ENCODE assay signal across 8 mouse cellular contexts in genomic region chr3:58414234-58414938, GRCm38 (mm10). TPM values are rescaled to one million over a fixed set of nuclear protein-coding genes. Genes with fewer than 3 reads are reported as not detected.
DNase-seq lines count a peak whose midpoint lies in the region; ATAC-seq and TF ChIP-seq lines count a peak whose summit lies in the region.

TSS of gene Tsc22d2 (plus strand) at chr3:58414715.

- peaks cover 6% of the 10 kb centered on the region for H3K36me3 ChIP-seq in ES-E14 (ENCODE audit: control insufficient read depth, insufficient read depth, low read length, poor library complexity, severe bottlenecking)
- H3K36me3 ChIP-seq in forebrain, embryonic 14.5 days (ENCODE audit: control insufficient read depth, insufficient read depth, low read length) = no peaks in the 10 kb centered on the region
- H3K36me3 ChIP-seq in liver, postnatal 0 days (replicated peaks; ENCODE audit: insufficient read depth, low read length) = no peaks in the 10 kb centered on the region
- no peaks in the 10 kb centered on the region for H3K36me3 ChIP-seq in neural tube, embryonic 13.5 days

- DNase-seq in ES-E14 (ENCODE audit: low read depth, low spot score) = peak; percentile 81
- DNase-seq in cerebellum, adult 11 months = peak; percentile 97
- peak; percentile 95 for DNase-seq in forebrain, embryonic 14.5 days (ENCODE audit: low spot score)
- DNase-seq in heart, postnatal 10 days = peak; percentile 98 to 99
- peak; percentile 97 for DNase-seq in layer of hippocampus, adult 11-12 months (ENCODE audit: low spot score)
- peak; percentile 98 for DNase-seq in liver, postnatal 0 days
- DNase-seq in telencephalon, adult 2 months (ENCODE audit: low read depth, low spot score) = peak; percentile 64

- peak; percentile 83 for ATAC-seq in forebrain, embryonic 14.5 days
- ATAC-seq in liver, postnatal 0 days = peak; percentile 66
- peak; percentile 83 for ATAC-seq in neural tube, embryonic 13.5 days (ENCODE audit: low read depth)

- TF ChIP-seq CTCF in liver, postnatal 0 days (IDR thresholded peaks at IDR 0.05; ENCODE audit: low read depth) = no peak

- peak within 1 kb of the TSS; percentile 76 for H3K27ac ChIP-seq in ES-E14 (ENCODE audit: insufficient read depth, low read depth, low read length, poor library complexity, severe bottlenecking)
- H3K27ac ChIP-seq in forebrain, embryonic 14.5 days (ENCODE audit: low read depth, low read length) = peak within 1 kb of the TSS; percentile 98
- peak within 1 kb of the TSS; percentile 99 for H3K27ac ChIP-seq in liver, postnatal 0 days (ENCODE audit: low read depth)
- peak within 1 kb of the TSS; percentile 99 for H3K27ac ChIP-seq in neural tube, embryonic 13.5 days (replicated peaks)

- H3K4me3 ChIP-seq in ES-E14 (ENCODE audit: insufficient read depth in 1 of 2, low read depth in 1 of 2, low read length in 2 of 2, poor library complexity in 1 of 2, severe bottlenecking in 1 of 2) = peak within 1 kb of the TSS; percentile 80 to 92
- peak within 1 kb of the TSS; percentile 99 for H3K4me3 ChIP-seq in forebrain, embryonic 14.5 days (ENCODE audit: low read depth, low read length)
- H3K4me3 ChIP-seq in liver, postnatal 0 days (ENCODE audit: low read depth, low read length) = peak within 1 kb of the TSS; percentile 92
- peak within 1 kb of the TSS; percentile 100 for H3K4me3 ChIP-seq in neural tube, embryonic 13.5 days

- peak within 1 kb of the TSS; percentile 98 for H3K4me2 ChIP-seq in forebrain, embryonic 14.5 days (ENCODE audit: low read length)
- H3K4me2 ChIP-seq in liver, postnatal 0 days (ENCODE audit: low read depth, low read length) = peak within 1 kb of the TSS; percentile 96
- H3K4me2 ChIP-seq in neural tube, embryonic 13.5 days = peak within 1 kb of the TSS; percentile 100

- peaks cover 0 to 2% of the 10 kb centered on the region in 2 experiments; a peak in 1 of 4 replicates for H3K4me1 ChIP-seq in ES-E14 (ENCODE audit: control insufficient read depth in 2 of 2, insufficient read depth in 2 of 2, low read length in 2 of 2, poor library complexity in 1 of 2)
- H3K4me1 ChIP-seq in forebrain, embryonic 14.5 days (ENCODE audit: control insufficient read depth, insufficient read depth, low read length) = peaks cover 13% of the 10 kb centered on the region
- H3K4me1 ChIP-seq in liver, postnatal 0 days (ENCODE audit: insufficient read depth) = peaks cover 7% of the 10 kb centered on the region
- peaks cover 30% of the 10 kb centered on the region for H3K4me1 ChIP-seq in neural tube, embryonic 13.5 days (replicated peaks)

- no peaks in the 10 kb centered on the region for H3K27me3 ChIP-seq in forebrain, embryonic 14.5 days (replicated peaks; ENCODE audit: control insufficient read depth, insufficient read depth, low read length)
- H3K27me3 ChIP-seq in liver, postnatal 0 days (ENCODE audit: insufficient read depth, low read length) = no peaks in the 10 kb centered on the region
- H3K27me3 ChIP-seq in neural tube, embryonic 13.5 days = no peaks in the 10 kb centered on the region

- intact Hi-C loops in heart, postnatal 10 days (cut with DNase I) = loop anchor here (2.0 to 10.0 kb wide), 3 partner anchors 110 to 280 kb away; partner anchors contain the start of gene Siah2

- WGBS in forebrain, embryonic 14.5 days = under 1% methylated on average over 52 of the region's 52 CpGs
- under 1% methylated on average over 52 of the region's 52 CpGs for WGBS in liver, postnatal 0 days (ENCODE audit: insufficient replicate concordance)
- WGBS in neural tube, embryonic 13.5 days = under 1% methylated on average over 52 of the region's 52 CpGs

- H3K9me3 ChIP-seq in ES-E14 (ENCODE audit: control insufficient read depth, insufficient read depth, low read depth, low read length) = no peaks in the 10 kb centered on the region
- no peaks in the 10 kb centered on the region for H3K9me3 ChIP-seq in forebrain, embryonic 14.5 days (replicated peaks; ENCODE audit: control insufficient read depth, low read length)
- no peaks in the 10 kb centered on the region for H3K9me3 ChIP-seq in liver, postnatal 0 days (ENCODE audit: low read length)
- H3K9me3 ChIP-seq in neural tube, embryonic 13.5 days = no peaks in the 10 kb centered on the region

- peak within 1 kb of the TSS; percentile 82 for H3K9ac ChIP-seq in ES-E14 (ENCODE audit: insufficient read depth, low read depth, low read length, poor library complexity, severe bottlenecking)
- H3K9ac ChIP-seq in forebrain, embryonic 14.5 days (ENCODE audit: low read length) = peak within 1 kb of the TSS; percentile 97
- H3K9ac ChIP-seq in liver, postnatal 0 days (replicated peaks) = peak within 1 kb of the TSS; percentile 98
- H3K9ac ChIP-seq in neural tube, embryonic 13.5 days = peak within 1 kb of the TSS; percentile 97

- in situ Hi-C loops in ES-E14 (cut with MboI; ENCODE audit: low sequenced_read_pairs in 2 of 2, unreplicated experiment in 2 of 2) = no loop called here

- TF ChIP-seq EP300 in liver, postnatal 0 days (IDR thresholded peaks at IDR 0.05; ENCODE audit: low read depth) = peak; percentile 33; the same call in 1 of the 2 replicates

TF ChIP-seq in ES-E14, 5 proteins besides CTCF, POLR2A, EP300 and RAD21:
- peak; percentile 52; the same call in 1 of the 2 replicates for TF ChIP-seq HCFC1 (IDR thresholded peaks at IDR 0.05; ENCODE audit: borderline replicate concordance, insufficient read depth, low read length)
- no peak for TF ChIP-seq ZC3H11A (IDR thresholded peaks at IDR 0.05; ENCODE audit: borderline replicate concordance, low read depth, low read length)
TF ChIP-seq in ES-E14: peak in this region for 1.

RNA-seq across cellular contexts. Expression of gene Tsc22d2, which starts in this region (rescaled TPM):
- 18.4 and 20.9 TPM in 2 replicates for total RNA-seq in ES-E14 (2012; rRNA removed)
- polyA plus RNA-seq in forebrain, embryonic 14.5 days (2014; fragmentation: Nextera tagmentation; extraction: Ambion mirVana) = 9.2 and 9.7 TPM in 2 replicates
- total RNA-seq in heart, postnatal 10 days (2021) = 10 to 100 TPM; 28.7 to 33.1 TPM
- 5.5 and 6.1 TPM in 2 replicates for polyA plus RNA-seq in liver, postnatal 0 days (2015; fragmentation: Nextera tagmentation; extraction: Ambion mirVana)
- 8.3 and 8.6 TPM in 2 replicates for polyA plus RNA-seq in neural tube, embryonic 13.5 days (2015; fragmentation: Nextera tagmentation; extraction: Ambion mirVana)

Comparison
In these comparisons a context has a peak if more than half of its experiments do, and no peak if none do; other contexts are left out.
1. Peak in every context shown above with its lines: DNase-seq, ATAC-seq, H3K4me3 ChIP-seq and H3K27ac ChIP-seq.